Mouse (Mus musculus) Patski (cell line): ENCODE measurements at regions not wholly inside any gene's neighbourhood (a gene's known extent, or its start where the extent isn't known, plus 50 kb on each side); places are given as distances from the start of the nearest gene placed in this dataset.

Source experiments
- ATAC-seq: fragments of 100-300 bp; one replicate; pipeline ENCODE4 v1.8.0; 2021
- CTCF ChIA-PET: fragments of 350-600 bp; sonication (Branson Sonifier 250); formaldehyde crosslinking; loops from one replicate; lab custom pipeline; 2022; ENCODE audit warnings: inconsistent platforms; lab: Charles Lee
- POLR2A ChIA-PET: fragments of 350-600 bp; sonication (Branson Sonifier 250); formaldehyde crosslinking; loops from one replicate; lab custom pipeline; 2022; ENCODE audit warnings: antibody characterized with exemption, inconsistent platforms; lab: Charles Lee
- DNase-seq: peaks from one replicate; pipeline ENCODE4 v3.0.0-alpha.2; 2011; ENCODE audit warnings: low read depth, low spot score
- H3K27me3 ChIP-seq: fragments of 371-371 bp; one replicate; pipeline ENCODE4 v1.5.1; 2021
- CTCF ChIP-seq: fragments of 100-300 bp; IDR thresholded peaks from one replicate; pipeline ENCODE4 v1.5.1; 2021
- in situ Hi-C: fragments of 300-500 bp; cut with MboI; formaldehyde crosslinking; loops from 3 replicates; pipeline ENCODE4 v1.11.1; 2018; ENCODE audit warnings: low pct_unique_long_range_greater_than_20kb, mixed read lengths

- no peak for TF ChIP-seq CTCF
- no peak for DNase-seq
- POLR2A ChIA-PET, result no interaction called here
- ATAC-seq, result no peak
- in situ Hi-C loops, result no loop called here
- peaks cover 4% of the 10 kb centered on the region for H3K27me3 ChIP-seq
- CTCF ChIA-PET, result interaction anchor here (1.7 kb wide), 1 partner anchor 13 kb away, joined by 4 read pairs; no protein-coding TSS in a partner anchor
Measured at GRCm38 (mm10) chr12:107723062-107723859, 234.8 kb downstream of the 3110018I06Rik start.

GRCm38 (mm10) chr12:107723860-107724320 is 235.5 kb downstream of the 3110018I06Rik start:
- peaks cover 4% of the 10 kb centered on the region for H3K27me3 ChIP-seq
- DNase-seq (no peak), ATAC-seq (no peak)
- ChIA-PET CTCF (interaction anchor here (1.7 kb wide), 1 partner anchor 13 kb away, joined by 4 read pairs; no protein-coding TSS in a partner anchor), POLR2A (no interaction called here)
- no peak for TF ChIP-seq CTCF
- in situ Hi-C loops, result no loop called here

- POLR2A ChIA-PET, result no interaction called here
- DNase-seq (no peak), ATAC-seq (no peak)
- CTCF ChIA-PET, result interaction anchor here (1.7 kb wide), 1 partner anchor 12 kb away, joined by 4 read pairs; no protein-coding TSS in a partner anchor
- H3K27me3 ChIP-seq, result peaks cover 4% of the 10 kb centered on the region
- TF ChIP-seq CTCF, result no peak
- in situ Hi-C loops, result no loop called here
Measured at GRCm38 (mm10) chr12:107724467-107724866, 236.0 kb downstream of the 3110018I06Rik start.

GRCm38 (mm10) chr12:107728865-107729264 is 240.4 kb downstream of the 3110018I06Rik start:
- POLR2A ChIA-PET, result no interaction called here
- CTCF ChIA-PET, result no interaction called here
- TF ChIP-seq CTCF, result no peak
- H3K27me3 ChIP-seq, result peaks cover 8% of the 10 kb centered on the region
- ATAC-seq, result no peak
- DNase-seq, result no peak
- in situ Hi-C loops, result no loop called here

GRCm38 (mm10) chr12:107729301-107729700 is 240.9 kb downstream of the 3110018I06Rik start:
- no peak for TF ChIP-seq CTCF
- in situ Hi-C loops, result no loop called here
- ATAC-seq (no peak), DNase-seq (no peak)
- ChIA-PET POLR2A (no interaction called here), CTCF (no interaction called here)
- H3K27me3 ChIP-seq, result peaks cover 6% of the 10 kb centered on the region

- DNase-seq (no peak), ATAC-seq (no peak)
- CTCF ChIA-PET, result no interaction called here
- no peak for TF ChIP-seq CTCF
- H3K27me3 ChIP-seq, result peaks cover 4% of the 10 kb centered on the region
- in situ Hi-C loops, result no loop called here
- POLR2A ChIA-PET, result no interaction called here
Measured at GRCm38 (mm10) chr12:107730940-107731339, 242.5 kb downstream of the 3110018I06Rik start.

- peaks cover 4% of the 10 kb centered on the region for H3K27me3 ChIP-seq
- POLR2A ChIA-PET, result no interaction called here
- in situ Hi-C loops, result no loop called here
- CTCF ChIA-PET, result no interaction called here
- ATAC-seq, result no peak
- no peak for DNase-seq
- TF ChIP-seq CTCF, result no peak
Measured at GRCm38 (mm10) chr12:107734536-107734935, 246.1 kb downstream of the 3110018I06Rik start.

GRCm38 (mm10) chr12:107742641-107743040 is 254.2 kb downstream of the 3110018I06Rik start:
- no peak for TF ChIP-seq CTCF
- POLR2A ChIA-PET, result no interaction called here
- in situ Hi-C loops, result no loop called here
- no peaks in the 10 kb centered on the region for H3K27me3 ChIP-seq
- DNase-seq, result no peak
- CTCF ChIA-PET, result no interaction called here
- no peak for ATAC-seq

- DNase-seq (no peak), ATAC-seq (no peak)
- POLR2A ChIA-PET, result interaction anchor here (0.7 kb wide), 1 partner anchor 18 kb away, joined by 4 read pairs; no protein-coding TSS in a partner anchor
- no peaks in the 10 kb centered on the region for H3K27me3 ChIP-seq
- no peak for TF ChIP-seq CTCF
- in situ Hi-C loops, result no loop called here
- CTCF ChIA-PET, result no interaction called here
Measured at GRCm38 (mm10) chr12:107744822-107745221, 256.4 kb downstream of the 3110018I06Rik start.

- ATAC-seq (no peak), DNase-seq (no peak)
- POLR2A ChIA-PET, result no interaction called here
- no peaks in the 10 kb centered on the region for H3K27me3 ChIP-seq
- TF ChIP-seq CTCF, result no peak
- CTCF ChIA-PET, result no interaction called here
- in situ Hi-C loops, result no loop called here
Measured at GRCm38 (mm10) chr12:107748481-107749380, 254.7 kb downstream of the Bcl11b start.
